Mouse (Mus musculus) intestine, embryonic 15.5 days (tissue): ENCODE data around the gene Tdrd5. TPM values are rescaled to one million over a fixed set of nuclear protein-coding genes. Genes with fewer than 3 reads are reported as not detected.
"Not testable (repeated sequence)": the region's sequence is repeated elsewhere in the genome, so short reads cannot be mapped to it uniquely, and the experiment has no call there.

Experiments
- ATAC-seq: fragments of 200-750 bp; cut with Nextera tagmentation; 2 replicates; pipeline ENCODE4 v1.8.0; 2017; ENCODE audit warnings: moderate TSS enrichment, moderate library complexity
- H3K27ac ChIP-seq: fragments of 300-500 bp; sonication (generic); 2 replicates; pipeline ENCODE4 v1.5.1; 2015; ENCODE audit warnings: mild to moderate bottlenecking, inconsistent platforms
- H3K27me3 ChIP-seq: fragments of 300-500 bp; sonication (generic); replicated peaks from 2 replicates; pipeline ENCODE4 v1.6.1; 2015; ENCODE audit warnings: inconsistent platforms
- H3K36me3 ChIP-seq: fragments of 300-500 bp; sonication (generic); 2 replicates; pipeline ENCODE4 v1.6.1; 2015; ENCODE audit warnings: inconsistent platforms
- H3K4me1 ChIP-seq: fragments of 300-500 bp; sonication (generic); replicated peaks from 2 replicates; pipeline ENCODE4 v1.6.1; 2015; ENCODE audit warnings: inconsistent platforms
- H3K4me2 ChIP-seq: fragments of 300-500 bp; sonication (generic); replicated peaks from 2 replicates; pipeline ENCODE4 v1.6.1; 2015; ENCODE audit warnings: mild to moderate bottlenecking, inconsistent platforms
- H3K4me3 ChIP-seq: fragments of 300-500 bp; sonication (generic); replicated peaks from 2 replicates; pipeline ENCODE4 v1.5.1; 2015; ENCODE audit warnings: inconsistent platforms
- H3K9ac ChIP-seq: fragments of 300-500 bp; sonication (generic); 2 replicates; pipeline ENCODE4 v1.6.1; 2015; ENCODE audit warnings: inconsistent platforms
- H3K9me3 ChIP-seq: fragments of 300-500 bp; sonication (generic); 2 replicates; pipeline ENCODE4 v1.6.1; 2016; ENCODE audit warnings: inconsistent platforms
- WGBS: fragments of 180-500 bp; shearing (Covaris S2); methylation state at CpG from one replicate; pipeline ENCODE4 v1.1.7; 2015; 5-methylcytosine and 5-hydroxymethylcytosine counted together
- polyA plus RNA-seq: library from polyadenylated mRNA; unstranded; fragments of >200 nt; fragmentation: Nextera tagmentation; extraction: Ambion mirVana; gene quantifications from 2 replicates; pipeline ENCODE4 v1.2.1, GENCODE M21; 2015

The Tdrd5 gene
- polyA plus RNA-seq, 1 experiment from 2014 or later, result 0.70 TPM

DNA sequence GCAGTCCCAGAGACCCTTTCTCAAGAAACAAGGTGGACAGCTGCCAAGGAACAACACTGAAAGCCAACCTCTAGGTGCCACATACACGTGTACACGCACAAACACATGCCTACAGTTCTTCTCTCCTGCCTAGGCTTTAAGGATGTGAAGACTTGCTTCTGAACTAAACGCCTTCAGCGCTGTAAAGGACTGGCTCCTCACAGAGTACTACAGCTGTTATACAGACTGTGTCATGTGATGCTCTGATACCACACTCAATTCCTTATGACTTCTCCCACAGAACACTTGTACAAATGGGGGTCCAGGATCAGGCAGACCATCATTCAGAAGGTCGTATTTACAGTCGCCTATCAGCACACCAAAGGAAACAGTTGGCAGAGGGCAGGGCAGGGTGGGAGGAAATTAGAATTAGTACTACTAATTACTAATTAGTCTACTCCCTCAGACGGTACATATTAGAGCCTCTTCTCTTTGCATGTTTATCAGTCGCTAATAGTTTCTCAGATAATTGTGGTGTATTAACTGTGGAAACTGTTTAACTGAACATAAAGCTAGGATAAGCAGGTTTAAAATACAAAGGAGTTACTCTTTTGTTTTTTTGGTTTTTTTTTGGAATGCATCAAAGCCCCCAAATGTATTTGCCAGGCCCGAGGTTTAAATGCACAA lies 14.8 kb downstream of the Tdrd5 start:
- no peaks in the 10 kb centered on the region for H3K27me3 ChIP-seq
- H3K36me3 ChIP-seq, result no peaks in the 10 kb centered on the region
- no peaks in the 10 kb centered on the region for H3K4me1 ChIP-seq
- no peak overlapping the region for H3K4me3 ChIP-seq
- H3K4me2 ChIP-seq, result no peak overlapping the region
- no peak overlapping the region for H3K9ac ChIP-seq
- H3K27ac ChIP-seq, result no peak overlapping the region
- H3K9me3 ChIP-seq, result no peaks in the 10 kb centered on the region
- ATAC-seq, result no peak
- WGBS, result 80% methylated on average over 9 of the region's 9 CpGs

DNA sequence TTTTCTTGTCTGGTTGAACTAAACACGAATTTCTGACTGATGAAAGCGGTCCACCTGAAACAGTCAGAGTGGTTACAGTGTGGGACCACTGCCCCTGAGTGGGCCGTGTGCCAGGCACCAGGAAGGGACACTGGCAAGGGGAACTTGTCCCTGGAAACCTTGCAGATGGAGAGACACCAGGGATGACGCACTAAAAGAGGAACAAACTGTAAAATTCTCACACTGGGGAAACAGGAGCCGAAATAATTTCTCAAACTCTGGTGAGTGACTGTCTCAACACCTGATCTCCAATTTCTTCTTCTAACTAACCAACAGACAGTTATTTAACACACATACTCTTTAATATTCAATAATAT lies 17.9 kb downstream of the Tdrd5 start:
- H3K9me3 ChIP-seq, result no peaks in the 10 kb centered on the region
- ATAC-seq, result no peak
- 81% methylated on average over 5 of the region's 5 CpGs for WGBS

DNA sequence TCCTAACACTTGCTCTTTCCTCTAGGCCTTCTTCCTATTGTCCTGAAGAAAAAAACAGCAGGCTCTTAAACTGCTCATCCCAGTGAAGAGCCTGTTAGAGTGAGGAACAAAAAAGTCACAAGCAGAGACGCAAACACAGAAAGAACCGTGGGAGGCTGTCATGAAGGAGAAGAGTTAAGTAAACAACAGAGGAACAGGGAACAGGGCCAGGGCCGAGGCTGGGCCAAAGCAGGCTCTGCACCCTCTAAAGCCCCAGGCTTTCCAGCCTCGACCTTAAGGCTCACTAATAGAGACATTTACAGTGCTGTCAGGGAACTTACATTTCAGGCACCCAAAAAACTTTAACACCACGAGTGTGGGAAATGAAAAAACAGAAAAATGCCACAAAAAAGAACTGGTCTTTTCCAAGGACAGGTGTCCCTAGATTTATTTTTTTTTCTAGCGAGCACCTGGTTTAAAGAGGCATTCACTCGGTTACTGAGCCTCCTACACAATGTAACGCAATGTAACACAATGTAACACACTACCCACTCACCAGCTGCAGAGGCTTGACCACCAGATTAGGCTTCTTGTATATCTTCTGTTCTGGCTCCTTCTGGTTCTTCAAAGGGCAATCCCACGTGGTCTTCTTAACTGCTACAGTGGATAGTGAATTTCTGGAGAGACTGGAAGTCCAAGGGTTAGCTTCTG lies 18.5 kb downstream of the Tdrd5 start:
- no peaks in the 10 kb centered on the region for H3K4me1 ChIP-seq
- no peak overlapping the region for H3K4me2 ChIP-seq
- 46% methylated on average over 9 of the region's 9 CpGs for WGBS
- no peaks in the 10 kb centered on the region for H3K27me3 ChIP-seq
- no peak overlapping the region for H3K4me3 ChIP-seq
- H3K36me3 ChIP-seq, result no peaks in the 10 kb centered on the region
- no peak overlapping the region for H3K27ac ChIP-seq
- no peak overlapping the region for H3K9ac ChIP-seq
- H3K9me3 ChIP-seq, result no peaks in the 10 kb centered on the region
- no peak for ATAC-seq

More for the DNA sequence above, 17.9 kb downstream of the Tdrd5 start:
- H3K4me2 ChIP-seq, result no peak overlapping the region
- H3K36me3 ChIP-seq, result no peaks in the 10 kb centered on the region
- no peak overlapping the region for H3K27ac ChIP-seq
- no peaks in the 10 kb centered on the region for H3K27me3 ChIP-seq
- no peaks in the 10 kb centered on the region for H3K4me1 ChIP-seq
- no peak overlapping the region for H3K9ac ChIP-seq
- H3K4me3 ChIP-seq, result no peak overlapping the region

DNA sequence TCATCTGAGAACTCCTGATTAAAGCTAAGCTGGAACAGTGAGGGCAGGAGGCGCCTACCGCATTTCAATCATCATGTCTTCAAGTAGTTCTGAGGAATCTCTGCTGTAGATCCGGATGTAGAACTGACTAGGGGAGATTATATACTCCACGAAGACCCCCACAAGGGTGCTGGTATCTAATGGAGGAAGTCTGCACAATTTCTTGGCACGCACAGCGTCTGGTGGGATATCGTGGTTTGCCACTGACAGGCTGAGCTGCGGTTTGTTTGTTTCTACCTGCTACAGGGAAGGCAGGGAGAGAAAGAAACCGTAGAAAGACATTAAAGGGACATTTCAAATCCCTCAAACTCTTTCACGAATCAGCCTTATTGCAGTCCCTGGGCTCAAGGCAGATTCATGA lies 19.3 kb downstream of the Tdrd5 start:
- no peaks in the 10 kb centered on the region for H3K9me3 ChIP-seq
- 45% methylated on average over 10 of the region's 10 CpGs for WGBS
- no peak overlapping the region for H3K4me3 ChIP-seq
- H3K9ac ChIP-seq, result no peak overlapping the region
- H3K4me2 ChIP-seq, result no peak overlapping the region
- no peak overlapping the region for H3K27ac ChIP-seq
- no peaks in the 10 kb centered on the region for H3K4me1 ChIP-seq
- ATAC-seq, result no peak
- H3K36me3 ChIP-seq, result no peaks in the 10 kb centered on the region
- H3K27me3 ChIP-seq, result no peaks in the 10 kb centered on the region

DNA sequence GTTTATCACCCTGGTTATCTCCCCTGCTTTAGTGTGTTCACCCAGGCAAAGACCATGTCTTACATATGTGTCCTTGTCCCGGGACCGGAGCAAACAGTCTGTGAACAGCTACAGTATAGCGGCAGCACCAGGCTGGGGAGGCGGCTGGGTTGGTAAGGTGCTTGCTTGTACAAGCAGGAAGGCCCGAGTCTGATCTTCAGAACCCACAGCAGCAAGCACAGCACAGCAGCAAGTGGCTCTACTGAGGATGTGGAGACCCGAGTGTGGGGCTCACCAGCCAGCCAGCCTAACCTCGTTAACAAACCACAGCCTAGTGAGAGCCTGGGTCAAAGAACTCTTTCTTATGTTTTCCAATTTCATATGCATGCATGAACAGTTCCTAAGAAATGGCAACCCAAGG lies 23.3 kb downstream of the Tdrd5 start:
- WGBS, result 82% methylated on average over 7 of the region's 7 CpGs
- H3K36me3 ChIP-seq, result no peaks in the 10 kb centered on the region
- no peak overlapping the region for H3K4me3 ChIP-seq
- no peak for ATAC-seq
- no peaks in the 10 kb centered on the region for H3K9me3 ChIP-seq
- H3K4me1 ChIP-seq, result no peaks in the 10 kb centered on the region
- H3K27ac ChIP-seq, result no peak overlapping the region
- no peak overlapping the region for H3K9ac ChIP-seq
- H3K4me2 ChIP-seq, result no peak overlapping the region
- no peaks in the 10 kb centered on the region for H3K27me3 ChIP-seq

DNA sequence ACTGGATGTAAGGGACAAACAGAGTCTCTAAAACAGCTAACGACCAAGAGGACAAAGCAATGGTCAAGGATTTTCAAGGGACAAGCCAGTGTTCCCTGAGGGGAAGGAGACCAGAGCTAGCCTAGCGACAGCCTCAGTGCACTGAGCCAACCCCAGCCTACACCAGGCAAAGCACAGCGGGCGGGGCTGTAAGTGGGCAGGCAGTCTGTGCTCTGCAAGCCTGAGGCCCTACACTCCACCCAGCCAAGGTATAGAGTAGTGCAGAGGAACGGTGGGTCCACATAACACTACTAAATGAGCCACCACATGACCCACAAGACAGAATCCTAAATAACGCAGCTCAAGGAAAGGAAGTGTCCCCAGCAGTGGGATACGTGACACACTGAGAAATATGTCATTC lies 29.8 kb downstream of the Tdrd5 start:
- no peaks in the 10 kb centered on the region for H3K36me3 ChIP-seq
- no peak overlapping the region for H3K9ac ChIP-seq
- no peaks in the 10 kb centered on the region for H3K4me1 ChIP-seq
- 53% methylated on average over 7 of the region's 7 CpGs for WGBS
- H3K4me2 ChIP-seq, result no peak overlapping the region
- no peak overlapping the region for H3K4me3 ChIP-seq
- H3K27me3 ChIP-seq, result no peaks in the 10 kb centered on the region
- H3K27ac ChIP-seq, result no peak overlapping the region
- no peaks in the 10 kb centered on the region for H3K9me3 ChIP-seq
- no peak for ATAC-seq

DNA sequence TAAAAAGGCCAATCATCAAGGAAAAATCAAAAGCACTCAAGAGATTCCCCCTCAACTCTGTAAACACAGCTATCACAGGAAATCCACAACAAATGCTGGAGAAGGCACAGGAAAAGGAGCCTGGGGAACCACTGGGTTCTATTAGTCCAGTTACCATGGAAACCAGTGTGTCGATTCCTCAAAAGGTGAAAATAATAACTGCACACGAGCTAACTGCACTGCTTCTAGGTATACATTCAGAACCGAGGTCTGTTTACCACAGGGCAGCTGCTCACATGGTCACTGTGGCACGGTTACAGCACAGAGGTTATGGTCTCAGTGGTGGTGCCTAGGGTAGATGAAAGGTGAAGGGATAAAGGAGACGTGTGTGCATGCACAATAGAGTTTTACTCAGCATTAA lies 31.8 kb downstream of the Tdrd5 start:
- H3K27me3 ChIP-seq, result no peaks in the 10 kb centered on the region
- H3K9ac ChIP-seq, result no peak overlapping the region
- 54% methylated on average over 5 of the region's 5 CpGs for WGBS
- no peak for ATAC-seq
- no peak overlapping the region for H3K27ac ChIP-seq
- H3K4me2 ChIP-seq, result no peak overlapping the region
- H3K36me3 ChIP-seq, result no peaks in the 10 kb centered on the region
- H3K4me3 ChIP-seq, result no peak overlapping the region
- no peaks in the 10 kb centered on the region for H3K9me3 ChIP-seq
- H3K4me1 ChIP-seq, result no peaks in the 10 kb centered on the region

DNA sequence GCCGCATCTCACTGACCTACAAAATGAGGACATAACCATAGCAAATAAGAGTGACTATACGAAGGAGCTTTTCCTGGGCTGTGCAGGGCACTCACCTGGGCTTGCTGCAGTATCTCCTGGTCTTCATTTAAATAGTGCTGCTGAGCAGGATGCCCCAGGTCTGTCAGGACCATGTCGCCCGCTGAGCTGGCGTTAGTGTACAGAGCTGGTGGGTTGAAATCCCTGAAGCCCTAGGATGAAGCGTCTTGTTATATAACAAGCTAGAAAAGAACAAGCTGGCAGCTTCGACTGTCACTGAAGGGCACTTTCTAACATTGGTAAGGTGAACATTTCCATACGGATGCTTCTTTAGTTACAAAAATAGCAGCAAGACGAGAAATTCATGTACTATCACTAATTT lies 33.0 kb downstream of the Tdrd5 start:
- H3K4me2 ChIP-seq, result no peak overlapping the region
- H3K9ac ChIP-seq, result no peak overlapping the region
- WGBS, result 81% methylated on average over 9 of the region's 9 CpGs
- H3K27ac ChIP-seq, result no peak overlapping the region
- ATAC-seq, result no peak
- H3K9me3 ChIP-seq, result no peaks in the 10 kb centered on the region
- H3K4me3 ChIP-seq, result no peak overlapping the region
- no peaks in the 10 kb centered on the region for H3K36me3 ChIP-seq
- no peaks in the 10 kb centered on the region for H3K4me1 ChIP-seq
- no peaks in the 10 kb centered on the region for H3K27me3 ChIP-seq

DNA sequence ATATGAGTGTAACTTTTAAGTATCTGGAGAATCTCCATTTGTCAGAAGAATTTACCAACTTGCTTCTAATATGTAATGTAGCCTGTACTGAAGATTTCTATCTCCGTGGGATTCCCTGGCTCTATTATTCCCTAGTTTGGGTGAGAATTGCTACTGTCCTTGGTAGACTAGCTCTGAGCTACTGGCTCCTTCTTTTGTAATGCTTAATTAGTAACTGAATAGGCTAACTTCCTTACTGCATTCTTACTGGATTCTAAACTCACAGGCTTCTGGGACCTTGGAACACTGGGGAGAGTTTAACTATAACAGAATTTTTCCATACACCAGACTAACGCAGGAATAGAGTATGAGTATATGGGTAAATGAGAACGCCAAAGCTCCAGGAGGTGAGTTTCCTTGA lies 34.9 kb downstream of the Tdrd5 start:
- H3K4me2 ChIP-seq, H3K27me3 ChIP-seq, ATAC-seq, H3K9ac ChIP-seq, H3K9me3 ChIP-seq, H3K36me3 ChIP-seq, H3K4me3 ChIP-seq, H3K4me1 ChIP-seq, H3K27ac ChIP-seq: not testable (repeated sequence)
- 43% methylated on average over 3 of the region's 3 CpGs for WGBS

DNA sequence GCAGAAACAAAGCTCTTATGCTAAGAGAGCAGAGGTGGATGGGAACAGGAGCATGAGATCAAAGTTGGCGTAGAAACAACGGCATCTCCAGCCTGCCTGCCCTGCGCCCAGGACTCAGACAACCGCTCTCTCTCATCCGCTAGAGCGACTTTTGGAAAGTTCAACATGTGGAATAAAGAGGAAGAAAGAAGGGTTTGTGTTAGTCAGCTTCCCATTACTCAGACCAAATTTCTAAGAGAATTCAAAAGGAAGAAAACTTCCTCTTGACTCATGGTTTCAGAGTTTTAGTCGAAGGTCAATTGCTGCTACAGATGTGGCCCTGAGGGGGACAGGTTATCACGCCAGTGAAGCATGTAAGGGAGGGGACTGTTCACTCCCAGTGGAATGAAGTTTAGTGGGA lies 39.5 kb downstream of the Tdrd5 start:
- H3K27ac ChIP-seq, result no peak overlapping the region
- H3K4me2 ChIP-seq, result no peak overlapping the region
- H3K27me3 ChIP-seq, result no peaks in the 10 kb centered on the region
- H3K4me1 ChIP-seq, result no peaks in the 10 kb centered on the region
- no peaks in the 10 kb centered on the region for H3K36me3 ChIP-seq
- H3K4me3 ChIP-seq, result no peak overlapping the region
- 89% methylated on average over 8 of the region's 8 CpGs for WGBS
- ATAC-seq, result no peak
- no peaks in the 10 kb centered on the region for H3K9me3 ChIP-seq
- H3K9ac ChIP-seq, result no peak overlapping the region

DNA sequence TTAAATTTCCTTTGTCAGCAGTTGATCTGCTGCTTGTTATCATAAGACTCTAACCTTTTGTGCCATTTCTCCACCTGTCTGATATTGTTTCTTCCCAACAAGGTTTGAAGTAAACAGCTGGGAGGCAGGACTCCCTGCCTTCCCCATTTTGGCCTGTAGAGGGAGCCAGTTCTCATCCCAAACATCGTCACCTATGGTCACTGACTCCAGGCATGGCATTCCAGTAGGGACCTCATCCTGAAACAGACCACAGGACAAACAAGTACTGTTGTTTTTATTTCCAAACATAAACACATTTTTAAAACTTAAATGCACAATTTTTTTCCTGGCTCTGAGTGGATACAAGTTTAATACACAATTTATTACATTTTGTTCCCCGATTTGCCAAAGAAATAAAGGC lies 40.1 kb downstream of the Tdrd5 start:
- H3K27me3 ChIP-seq, result no peaks in the 10 kb centered on the region
- WGBS, result 55% methylated on average over 2 of the region's 2 CpGs
- no peaks in the 10 kb centered on the region for H3K4me1 ChIP-seq
- ATAC-seq, result no peak
- no peaks in the 10 kb centered on the region for H3K36me3 ChIP-seq
- H3K27ac ChIP-seq, result no peak overlapping the region
- H3K4me2 ChIP-seq, result no peak overlapping the region
- H3K9ac ChIP-seq, result no peak overlapping the region
- no peak overlapping the region for H3K4me3 ChIP-seq
- no peaks in the 10 kb centered on the region for H3K9me3 ChIP-seq

DNA sequence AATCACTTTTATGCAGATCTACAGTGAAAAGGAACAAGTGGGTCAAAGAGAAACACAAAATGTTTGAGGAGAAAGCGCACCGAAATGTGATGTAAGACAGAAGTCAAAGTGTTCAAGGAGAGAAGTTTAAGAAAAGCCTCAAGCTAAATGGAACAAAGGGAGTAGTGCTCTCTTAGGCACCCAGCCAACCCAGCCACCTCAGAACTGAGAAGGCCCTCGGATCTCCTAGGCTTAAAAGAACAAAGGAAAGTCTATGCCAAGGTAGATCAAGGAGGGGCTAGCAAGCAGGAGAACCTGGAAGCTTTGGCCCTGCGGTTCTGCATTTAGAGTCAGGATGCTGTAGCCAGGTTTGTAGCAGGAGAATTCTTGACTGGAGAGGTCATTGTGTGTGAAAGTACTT lies 48.6 kb downstream of the Tdrd5 start:
- no peaks in the 10 kb centered on the region for H3K36me3 ChIP-seq
- no peaks in the 10 kb centered on the region for H3K9me3 ChIP-seq
- no peak for ATAC-seq
- no peaks in the 10 kb centered on the region for H3K27me3 ChIP-seq
- no peak overlapping the region for H3K4me2 ChIP-seq
- 87% methylated on average over 4 of the region's 4 CpGs for WGBS
- H3K4me1 ChIP-seq, result no peaks in the 10 kb centered on the region
- no peak overlapping the region for H3K27ac ChIP-seq
- H3K4me3 ChIP-seq, result no peak overlapping the region
- H3K9ac ChIP-seq, result no peak overlapping the region

DNA sequence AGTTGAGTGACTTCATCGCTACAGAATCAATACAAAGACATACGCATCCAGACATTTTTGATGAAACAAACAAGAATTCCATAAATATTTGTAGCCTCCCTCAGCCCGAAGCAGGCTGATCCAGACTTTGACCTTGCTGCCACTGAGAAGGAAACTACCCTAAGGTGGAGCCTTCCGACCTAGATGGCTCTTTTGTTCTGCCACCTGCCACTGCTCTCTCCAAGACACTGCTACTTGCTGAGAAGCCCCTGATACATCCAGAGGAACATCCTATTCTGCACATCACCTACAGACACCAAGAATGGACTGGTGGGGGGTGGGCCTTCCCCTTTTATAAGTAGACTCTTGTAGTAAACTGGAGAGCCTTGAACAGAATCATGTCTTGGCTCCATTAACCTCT lies 52.4 kb downstream of the Tdrd5 start:
- not testable (repeated sequence) for H3K4me3 ChIP-seq

More for the DNA sequence above, 52.4 kb downstream of the Tdrd5 start:
- H3K4me1 ChIP-seq, H3K27ac ChIP-seq, H3K4me2 ChIP-seq, H3K9me3 ChIP-seq, H3K27me3 ChIP-seq, ATAC-seq, H3K9ac ChIP-seq, H3K36me3 ChIP-seq: not testable (repeated sequence)
- 65% methylated on average over 4 of the region's 4 CpGs for WGBS
